Mouse (Mus musculus): ENCODE data around the gene Galnt6. TPM values are rescaled to one million over a fixed set of nuclear protein-coding genes. Genes with fewer than 3 reads are reported as not detected.

Galnt6 gene
- polyA plus RNA-seq (2014; fragmentation: Illumina TruSeq; extraction: RNeasy Lipid Tissue Mini Kit (QIAGEN cat#74804); ENCODE audit: low read depth, low replicate concordance) = 0.21 TPM

GRCm38 (mm10) chr15:100729281-100729985 is at the start of gene Galnt6:
Gene Galnt6, minus strand, starts transcription at chr15:100729376.

GRCm38 (mm10) chr15:100761419-100762185 is 32.4 kb upstream of the Galnt6 start, which contains the start of gene Slc4a8:
Gene Slc4a8, plus strand, starts transcription at chr15:100761747.

GRCm38 (mm10) chr15:100687430-100687971 is 41.7 kb downstream of the Galnt6 start, which contains the start of gene Cela1:
Gene Cela1, minus strand, starts transcription at chr15:100687921.

GRCm38 (mm10) chr15:100669337-100669736 is 59.8 kb downstream of the Galnt6 start, which contains the start of gene Bin2:
Gene Bin2, minus strand, starts transcription at chr15:100669553.

Other genes starting within 250 kb of the Galnt6 start
- 0.82 TPM for gene Csrnp2, start 233.9 kb downstream of the Galnt6 start, polyA plus RNA-seq (2014; fragmentation: Illumina TruSeq; extraction: RNeasy Lipid Tissue Mini Kit (QIAGEN cat#74804); ENCODE audit: low read depth, low replicate concordance)
- 3.7 TPM for gene Tfcp2, start 177.4 kb downstream of the Galnt6 start, polyA plus RNA-seq (2014; fragmentation: Illumina TruSeq; extraction: RNeasy Lipid Tissue Mini Kit (QIAGEN cat#74804); ENCODE audit: low read depth, low replicate concordance)
- 1.2 TPM for gene Pou6f1, start 129.4 kb downstream of the Galnt6 start, polyA plus RNA-seq (2014; fragmentation: Illumina TruSeq; extraction: RNeasy Lipid Tissue Mini Kit (QIAGEN cat#74804); ENCODE audit: low read depth, low replicate concordance)
- 136 TPM for gene Dazap2, start 114.0 kb downstream of the Galnt6 start, polyA plus RNA-seq (2014; fragmentation: Illumina TruSeq; extraction: RNeasy Lipid Tissue Mini Kit (QIAGEN cat#74804); ENCODE audit: low read depth, low replicate concordance)
- gene Smagp, start 92.4 kb downstream of the Galnt6 start, polyA plus RNA-seq (2014; fragmentation: Illumina TruSeq; extraction: RNeasy Lipid Tissue Mini Kit (QIAGEN cat#74804); ENCODE audit: low read depth, low replicate concordance) = 6.9 TPM
- gene Bin2, start 59.8 kb downstream of the Galnt6 start, polyA plus RNA-seq (2014; fragmentation: Illumina TruSeq; extraction: RNeasy Lipid Tissue Mini Kit (QIAGEN cat#74804); ENCODE audit: low read depth, low replicate concordance) = 1.9 TPM
- 6.7 TPM for gene Cela1, start 41.5 kb downstream of the Galnt6 start, polyA plus RNA-seq (2014; fragmentation: Illumina TruSeq; extraction: RNeasy Lipid Tissue Mini Kit (QIAGEN cat#74804); ENCODE audit: low read depth, low replicate concordance)
- gene Slc4a8, start 32.4 kb upstream of the Galnt6 start, polyA plus RNA-seq (2014; fragmentation: Illumina TruSeq; extraction: RNeasy Lipid Tissue Mini Kit (QIAGEN cat#74804); ENCODE audit: low read depth, low replicate concordance) = 0.08 TPM
- not detected for gene Scn8a, start 140.5 kb upstream of the Galnt6 start, polyA plus RNA-seq (2014; fragmentation: Illumina TruSeq; extraction: RNeasy Lipid Tissue Mini Kit (QIAGEN cat#74804); ENCODE audit: low read depth, low replicate concordance)